Mouse (Mus musculus): ENCODE measurements around the gene Snx29.
"Not testable (repeated sequence)": the region's sequence is repeated elsewhere in the genome, so short reads cannot be mapped to it uniquely, and the experiment has no call there.

Snx29 gene

GRCm38 (mm10) chr16:11408726-11409125 is 86.0 kb downstream of the Snx29 start:
- no peak for DNase-seq

- no peak for DNase-seq
Observed at GRCm38 (mm10) chr16:11414631-11415030, 91.9 kb downstream of the Snx29 start.

DNA sequence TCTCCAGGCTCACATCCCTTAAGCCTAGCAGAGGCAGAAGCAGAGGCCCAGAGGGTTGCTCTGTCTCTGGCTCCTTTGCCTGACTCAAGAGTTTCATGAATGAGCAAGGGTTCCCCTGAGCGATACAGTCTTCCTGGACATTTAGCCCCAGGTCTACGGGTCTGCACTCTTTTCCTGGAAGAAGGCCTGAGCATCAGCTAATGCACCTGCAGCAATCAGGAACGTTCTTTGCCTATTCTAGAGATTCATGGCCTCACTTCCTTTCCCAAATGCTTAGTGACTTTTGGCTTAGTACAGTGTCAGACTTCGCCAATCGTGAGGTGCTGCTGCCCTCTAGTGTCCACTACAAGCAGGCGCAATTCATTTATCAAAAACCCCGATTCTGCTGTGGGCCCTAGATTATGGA is 95.5 kb downstream of the Snx29 start:
- peak; percentile 50 for DNase-seq

DNA sequence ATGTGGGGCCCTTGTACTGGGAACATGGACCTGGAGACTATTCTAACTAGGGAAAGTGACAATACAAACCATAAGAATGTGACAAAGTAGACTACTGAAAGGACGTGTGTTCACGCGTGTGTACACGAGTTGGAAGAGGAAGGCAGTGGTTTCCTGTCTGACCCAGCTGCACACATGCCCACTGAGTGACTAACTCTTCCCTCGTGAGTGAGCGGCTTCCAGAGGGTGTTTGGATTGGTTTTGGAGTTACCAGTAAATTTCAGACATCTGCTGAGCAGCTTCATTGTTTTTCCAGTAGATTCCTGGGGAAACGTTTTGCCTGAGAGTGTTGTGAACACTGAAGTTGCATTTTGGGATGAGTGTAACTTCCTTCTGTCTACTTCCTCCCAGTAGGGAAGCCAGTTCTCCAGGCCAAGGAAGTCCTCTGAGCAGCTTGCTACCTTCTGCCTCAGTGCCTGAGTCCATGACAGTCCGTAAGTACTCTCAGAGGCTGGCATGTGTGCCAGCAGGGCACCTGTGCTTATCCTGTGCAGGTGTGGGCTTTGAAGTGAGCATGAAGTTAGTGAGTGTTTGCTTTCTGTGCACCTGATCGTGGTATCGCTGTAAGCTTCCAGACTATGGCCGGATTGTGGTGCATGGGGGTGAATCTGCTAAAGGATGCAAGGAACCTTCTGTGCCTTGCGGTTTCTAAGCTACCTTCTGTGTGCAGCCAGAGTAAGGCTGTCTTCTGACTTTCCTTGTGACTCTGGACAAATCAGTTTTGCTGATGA is 97.8 kb downstream of the Snx29 start:
- no peak for DNase-seq

GRCm38 (mm10) chr16:11422165-11422564 is 99.5 kb downstream of the Snx29 start:
- DNase-seq = no peak

- no peak for DNase-seq
Observed at GRCm38 (mm10) chr16:11422889-11423610, 100.3 kb downstream of the Snx29 start.

- peak; percentile 32 for DNase-seq
Observed at GRCm38 (mm10) chr16:11423611-11424297, 101.0 kb downstream of the Snx29 start.

GRCm38 (mm10) chr16:11424568-11425145 is 101.9 kb downstream of the Snx29 start:
- DNase-seq = no peak

GRCm38 (mm10) chr16:11425279-11425678 is 102.6 kb downstream of the Snx29 start:
- no peak for DNase-seq

GRCm38 (mm10) chr16:11426810-11427537 is 104.3 kb downstream of the Snx29 start:
- DNase-seq = no peak

GRCm38 (mm10) chr16:11429784-11430183 is 107.1 kb downstream of the Snx29 start:
- no peak for DNase-seq

DNA sequence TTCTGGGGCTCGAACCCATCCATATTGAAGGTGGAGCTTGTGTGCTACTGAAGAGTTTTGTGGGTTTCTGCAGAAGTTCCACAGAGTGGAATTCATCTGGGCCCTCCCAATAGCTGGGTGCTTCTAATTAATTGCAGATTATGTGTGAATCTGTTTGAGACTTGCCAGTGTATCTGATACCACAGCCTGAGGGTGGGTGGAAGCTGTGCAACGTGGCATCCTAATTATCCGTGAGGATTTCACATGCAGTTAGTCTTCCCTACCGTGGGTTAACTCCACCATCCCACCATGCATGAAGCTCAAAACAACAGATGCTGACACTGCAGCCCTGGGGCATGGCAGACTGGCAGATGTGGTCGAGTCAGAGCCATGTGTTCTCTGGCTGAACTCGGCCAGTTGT is 107.8 kb downstream of the Snx29 start:
- no peak for DNase-seq

DNA sequence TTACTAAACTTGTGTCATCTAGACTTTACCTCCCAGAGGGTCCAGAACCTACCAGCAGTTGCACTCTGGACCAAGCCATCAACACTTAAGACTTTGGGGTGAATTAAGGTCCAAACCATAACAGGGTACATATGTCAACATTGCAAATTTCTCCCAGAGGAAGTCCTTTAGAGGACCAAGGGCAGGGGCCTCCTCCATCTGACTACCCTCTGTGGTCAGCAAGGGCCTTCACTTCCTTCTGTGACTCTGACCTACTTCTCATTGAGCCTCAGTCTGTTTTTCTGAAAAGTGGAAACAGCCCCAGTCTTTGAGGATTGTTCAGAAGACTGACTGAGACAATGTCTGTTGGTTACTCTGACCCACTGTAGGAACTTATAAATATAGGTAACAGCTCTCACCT is 111.1 kb downstream of the Snx29 start:
- no peak for DNase-seq

DNA sequence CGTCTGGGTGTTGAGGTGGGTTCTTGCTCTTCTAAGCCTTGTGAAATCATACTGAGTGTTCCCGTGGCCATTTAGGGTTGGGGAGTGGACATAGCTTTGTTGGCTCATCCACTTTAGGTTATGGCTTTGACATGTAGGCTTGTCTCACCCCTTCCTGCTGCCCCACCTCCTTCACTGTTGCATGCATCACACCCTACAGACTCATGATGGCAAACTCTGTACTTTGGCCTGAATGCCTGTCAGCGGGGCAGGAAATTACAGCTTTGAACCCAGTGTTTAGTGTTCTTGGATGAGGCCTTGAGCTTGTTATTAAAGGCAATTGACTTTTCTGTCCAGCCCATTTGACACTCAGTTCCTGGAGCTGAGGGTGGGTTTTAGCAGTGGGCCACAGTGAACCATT is 114.9 kb downstream of the Snx29 start:
- DNase-seq = no peak

DNA sequence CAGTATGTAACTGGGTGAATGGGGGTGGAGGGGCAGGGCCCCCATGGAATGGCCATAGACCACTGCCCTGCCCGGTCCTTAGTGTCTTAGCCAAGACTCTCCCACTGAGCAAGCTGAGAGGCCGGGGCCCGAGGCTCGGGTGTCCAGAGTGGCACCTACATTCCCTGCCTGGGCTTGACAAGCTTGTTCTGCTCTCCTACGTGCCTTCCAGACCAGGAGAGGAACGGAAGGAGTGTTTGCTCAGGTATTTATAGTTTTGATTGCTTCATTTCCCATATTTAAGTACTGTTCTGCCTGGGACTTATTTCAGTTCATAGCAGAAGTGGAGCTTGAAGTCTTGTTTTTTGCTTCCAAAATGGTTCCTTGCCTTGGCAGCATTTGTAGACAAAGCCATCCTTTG is 116.7 kb downstream of the Snx29 start:
- DNase-seq = no peak

GRCm38 (mm10) chr16:11441616-11442015 is 118.9 kb downstream of the Snx29 start:
- DNase-seq = no peak

DNA sequence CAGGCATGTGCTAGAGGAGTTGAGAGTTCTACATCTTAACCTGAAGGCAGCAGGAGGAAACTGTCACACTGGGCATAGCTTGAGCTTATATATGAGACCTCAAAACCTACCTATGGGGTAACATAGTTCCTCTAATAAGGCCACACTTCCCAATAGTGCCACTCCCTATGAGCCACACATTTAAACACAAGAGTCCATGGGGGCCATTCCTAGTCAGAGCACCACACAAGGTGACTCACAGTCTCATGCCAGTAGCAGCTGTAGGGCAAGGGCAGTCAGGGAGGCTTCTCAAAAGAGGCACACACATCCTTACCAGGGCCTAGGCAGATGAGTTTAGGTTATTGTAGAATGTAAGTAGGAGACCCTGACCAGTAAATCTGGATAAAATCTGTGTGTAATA is 119.8 kb downstream of the Snx29 start:
- no peak for DNase-seq

GRCm38 (mm10) chr16:11444626-11445025 is 121.9 kb downstream of the Snx29 start:
- DNase-seq = no peak

DNA sequence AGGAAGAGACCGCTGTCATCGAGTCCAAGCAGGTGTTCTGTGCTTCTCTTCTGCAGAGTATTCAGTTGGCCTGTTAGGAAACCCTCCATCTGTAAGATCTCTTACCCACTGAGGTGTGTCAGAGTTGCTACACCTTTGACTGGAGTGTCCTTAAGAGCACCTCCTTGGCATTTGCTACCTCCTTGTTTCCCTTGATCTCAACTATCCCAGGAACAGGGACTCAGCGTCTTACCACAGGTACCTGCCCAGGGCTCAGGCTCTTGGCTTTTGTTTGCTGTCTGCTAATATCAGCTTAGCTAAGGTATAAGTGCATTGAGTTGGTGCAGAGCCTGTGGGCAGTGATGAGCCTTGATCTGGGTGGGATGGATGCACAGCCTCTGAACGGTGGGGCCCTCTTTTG is 124.3 kb downstream of the Snx29 start:
- no peak for DNase-seq

- no peak for DNase-seq
Observed at GRCm38 (mm10) chr16:11447905-11448304, 125.2 kb downstream of the Snx29 start.

DNA sequence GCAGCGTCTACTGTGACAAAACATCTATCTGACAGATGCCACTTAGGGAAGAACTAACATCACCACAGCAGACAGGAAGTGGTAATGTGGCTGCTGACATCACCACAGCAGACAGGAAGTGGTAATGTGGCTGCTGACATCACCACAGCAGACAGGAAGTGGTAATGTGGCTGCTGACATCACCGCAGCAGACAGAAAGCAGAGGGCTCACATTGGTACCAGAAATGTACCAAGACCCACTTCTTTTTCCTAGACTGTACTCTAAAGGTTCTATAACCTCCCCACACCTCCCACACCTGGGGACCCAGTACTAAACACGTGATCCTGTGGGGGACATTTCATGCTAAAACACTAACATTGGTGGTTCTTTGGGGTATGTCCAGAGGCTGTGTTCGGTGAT is 126.0 kb downstream of the Snx29 start:
- not testable (repeated sequence) for DNase-seq

- DNase-seq = no peak
Observed at GRCm38 (mm10) chr16:11449344-11449743, 126.6 kb downstream of the Snx29 start.

GRCm38 (mm10) chr16:11450626-11451025 is 127.9 kb downstream of the Snx29 start:
- DNase-seq = no peak
